Mouse (Mus musculus) c-Kit-positive CD71-positive TER-119-negative erythroid progenitor cells, embryonic 14.5 days (primary cell): Measurements from ENCODE around the gene Plpp2.

Source experiments
- DNase-seq: peaks from one replicate; pipeline ENCODE4 v3.0.0-alpha.2; 2013; ENCODE audit warnings: low read depth

Gene Plpp2

DNA sequence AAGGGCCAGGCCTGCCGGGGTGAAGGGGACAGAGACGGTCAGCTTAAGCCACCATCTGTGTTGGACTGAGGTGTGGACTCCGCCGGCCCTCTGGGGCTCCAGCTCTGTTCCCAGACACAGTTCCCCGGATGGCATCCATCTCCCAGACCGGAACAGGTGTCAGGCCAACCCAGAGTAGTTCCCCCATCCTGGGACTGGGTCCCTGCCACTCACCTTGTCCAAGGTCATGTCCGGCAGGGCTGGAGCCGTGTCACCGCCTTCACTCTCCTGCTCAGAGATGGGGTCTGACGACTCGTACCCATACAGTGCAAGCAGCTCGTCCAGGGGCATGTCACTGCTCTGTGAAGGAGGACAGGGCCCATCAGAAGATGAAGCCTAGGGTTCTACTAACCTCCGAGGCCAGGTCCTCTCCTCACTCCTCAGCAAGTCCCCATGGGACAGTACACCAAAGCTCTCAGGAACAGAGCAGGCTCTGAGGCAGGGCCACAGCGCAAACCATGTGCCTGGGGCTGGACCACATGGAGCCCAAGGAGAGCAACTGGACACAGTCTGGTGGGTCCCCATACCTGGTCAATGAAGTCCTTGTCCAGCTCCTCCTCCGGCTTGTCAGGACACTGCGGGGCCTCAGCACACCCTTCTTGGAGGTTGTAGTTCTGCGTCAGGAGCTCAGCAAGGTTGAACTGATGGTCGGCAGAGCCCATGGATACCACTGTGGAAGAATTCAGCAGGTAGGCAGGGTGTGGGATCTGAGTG lies 15.6 kb upstream of the Plpp2 start:
- no peak for DNase-seq

DNA sequence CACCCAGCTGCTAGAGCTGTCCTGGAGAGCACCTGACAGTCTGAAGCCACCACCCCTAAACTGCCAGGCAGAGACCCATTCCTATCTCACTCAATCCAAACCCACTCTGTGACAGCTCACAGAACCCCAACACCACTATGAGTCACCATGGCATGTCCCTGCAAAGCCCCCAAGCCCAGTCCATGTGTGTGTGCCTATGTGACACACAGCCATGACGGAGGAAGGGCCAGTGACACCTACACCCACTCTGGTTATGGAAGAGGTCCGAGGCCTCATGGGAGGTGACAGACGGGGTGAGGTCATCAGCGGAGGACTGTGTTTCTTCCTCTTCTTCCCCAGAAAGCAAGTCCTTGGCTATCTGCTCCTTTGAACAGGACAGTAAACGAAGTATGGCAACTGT lies 14.9 kb upstream of the Plpp2 start:
- DNase-seq = no peak

DNA sequence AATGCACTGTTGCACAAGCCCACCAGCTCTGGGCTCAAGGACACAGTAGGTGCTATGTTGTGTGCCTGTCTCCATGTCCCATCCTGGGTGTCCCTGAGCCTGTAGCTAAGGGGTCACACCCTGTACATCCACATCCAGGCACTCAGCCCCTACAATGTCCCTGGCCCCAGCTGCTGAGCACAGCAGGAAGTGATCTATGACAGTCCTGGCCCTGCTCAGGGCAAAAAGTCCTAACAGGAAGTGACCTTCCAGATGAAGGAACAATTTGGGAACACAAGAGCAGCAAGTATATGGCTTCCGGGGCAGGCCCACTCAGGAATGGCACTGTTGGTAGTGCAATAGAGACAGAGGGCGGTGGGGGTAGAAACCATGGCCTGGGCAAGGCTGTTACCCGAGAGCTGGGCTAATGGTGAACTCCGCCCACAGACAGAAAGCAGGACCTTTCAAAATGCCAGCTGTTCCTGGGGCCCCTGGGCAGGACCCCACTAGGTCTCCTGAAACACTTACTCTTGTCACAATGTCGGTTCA lies 13.6 kb upstream of the Plpp2 start:
- DNase-seq = no peak

DNA sequence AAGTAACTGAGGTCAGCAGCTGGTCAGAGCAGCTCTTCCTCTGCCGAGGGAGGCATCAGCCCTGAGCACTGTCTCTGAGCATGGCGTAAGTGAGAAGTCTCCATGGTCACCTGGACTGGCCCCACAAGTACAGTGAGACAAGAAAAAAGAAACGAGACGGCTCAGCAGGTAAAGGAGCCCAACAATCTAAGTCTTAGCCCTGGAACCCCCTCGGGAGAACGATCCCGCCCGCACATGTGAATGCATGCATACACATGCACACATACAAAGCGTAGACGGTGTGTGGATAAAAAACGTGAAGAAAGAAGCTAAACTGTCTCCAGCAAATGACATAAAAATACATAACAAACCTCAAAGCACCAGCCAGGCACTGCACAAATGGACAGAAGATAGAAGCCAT lies 12.9 kb upstream of the Plpp2 start:
- no peak for DNase-seq

- no peak for DNase-seq
These were observed 12.3 kb upstream of the Plpp2 start for GRCm38 (mm10) chr10:79545891-79546290.

- no peak for DNase-seq
These were observed 11.0 kb upstream of the Plpp2 start for GRCm38 (mm10) chr10:79544631-79545030.

GRCm38 (mm10) chr10:79543884-79544597 lies 10.4 kb upstream of the Plpp2 start:
- DNase-seq = no peak

DNA sequence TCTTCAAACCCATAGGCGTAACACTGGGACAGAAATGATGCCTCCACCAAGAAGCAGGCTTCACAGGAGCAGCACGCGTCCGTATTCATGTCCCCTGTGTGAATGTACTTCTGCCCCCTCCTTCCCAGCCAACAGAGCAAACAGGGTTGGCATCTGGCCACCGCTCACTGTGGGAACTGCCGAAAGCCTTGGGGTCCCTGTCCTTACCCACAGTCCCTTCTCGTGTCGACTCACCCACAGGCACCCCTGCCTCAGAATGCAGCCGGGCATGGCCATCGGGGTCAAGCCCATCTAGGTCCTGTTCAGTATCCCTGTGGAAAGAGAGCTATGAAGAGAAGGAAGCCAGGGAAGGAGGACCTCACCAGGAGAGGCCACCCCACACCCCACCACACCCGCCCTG lies 8.6 kb upstream of the Plpp2 start:
- DNase-seq = no peak

GRCm38 (mm10) chr10:79541522-79541921 lies 7.9 kb upstream of the Plpp2 start:
- no peak for DNase-seq

GRCm38 (mm10) chr10:79540746-79541145 lies 7.2 kb upstream of the Plpp2 start:
- no peak for DNase-seq

GRCm38 (mm10) chr10:79539701-79540495 lies 6.3 kb upstream of the Plpp2 start:
- no peak for DNase-seq

DNA sequence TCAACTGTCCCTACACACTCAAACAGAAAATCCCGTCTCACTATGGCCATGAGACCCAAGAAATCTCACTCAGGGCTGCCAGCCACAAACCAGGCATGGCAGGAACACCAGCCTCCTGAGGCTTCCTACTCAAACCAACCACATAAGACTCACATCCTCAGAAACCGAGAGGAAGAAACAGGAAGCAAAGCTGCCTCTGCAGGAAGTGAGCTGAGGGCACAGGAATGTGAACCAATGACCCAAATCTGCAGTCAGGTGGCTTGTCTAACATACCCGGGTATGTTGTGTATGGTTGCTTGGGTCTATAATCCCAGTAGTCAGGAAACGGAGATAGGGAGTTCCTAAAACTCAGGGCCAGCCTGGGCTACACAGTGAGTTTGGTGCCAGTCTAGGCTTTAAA lies 5.3 kb upstream of the Plpp2 start:
- DNase-seq = no peak

DNA sequence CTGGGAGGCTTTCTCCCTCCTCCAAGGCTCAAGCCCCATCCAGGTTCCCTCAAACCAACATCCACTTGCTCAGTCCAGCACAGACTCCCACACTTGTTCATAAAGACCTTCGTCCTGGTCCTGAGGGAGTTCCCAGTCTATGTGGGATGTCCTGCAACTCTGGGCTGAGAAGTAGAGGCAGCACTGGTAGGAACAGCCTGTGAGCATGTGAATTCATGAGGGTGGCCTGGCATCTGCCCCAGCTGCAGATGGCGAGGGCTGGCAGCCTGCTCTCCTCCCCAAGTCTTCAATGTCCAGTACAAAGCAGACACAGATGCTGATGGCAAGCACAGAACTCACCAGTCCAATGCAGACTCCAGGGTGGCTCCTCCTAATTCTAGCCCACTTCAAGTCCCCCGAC lies 4.7 kb upstream of the Plpp2 start:
- DNase-seq = no peak

- no peak for DNase-seq
These were observed 4.2 kb upstream of the Plpp2 start for GRCm38 (mm10) chr10:79537781-79538180.

- no peak for DNase-seq
These were observed 3.7 kb upstream of the Plpp2 start for GRCm38 (mm10) chr10:79537271-79537670.

DNA sequence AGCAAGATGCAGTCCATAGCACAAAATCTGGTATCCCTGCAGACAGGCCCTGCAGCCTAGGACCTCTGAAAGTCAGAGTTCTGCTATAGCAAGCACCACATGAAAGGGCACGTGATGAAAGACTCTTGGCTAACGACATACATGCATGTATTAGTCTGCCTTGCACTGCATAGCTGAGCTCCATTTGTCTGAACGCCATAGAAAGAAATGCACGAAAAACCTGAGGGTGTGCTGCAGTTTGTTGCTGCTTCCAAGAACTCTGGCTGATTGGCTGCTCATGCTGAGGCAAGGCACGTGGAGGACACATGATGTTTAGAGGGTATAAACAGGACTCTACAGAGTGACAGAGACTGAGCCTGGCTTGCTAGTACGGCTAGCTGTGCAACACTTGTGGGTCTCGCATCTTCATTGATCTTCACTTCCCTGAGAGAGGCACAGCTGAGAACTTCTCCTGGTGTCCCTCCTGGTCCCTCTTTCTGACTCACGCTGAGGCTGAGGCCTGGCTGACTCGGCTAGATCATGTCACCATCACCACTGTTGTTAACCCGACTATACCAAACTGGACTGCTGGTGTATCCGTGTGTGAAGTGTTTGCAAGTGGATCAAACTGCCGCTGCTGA lies 3.0 kb upstream of the Plpp2 start:
- no peak for DNase-seq

DNA sequence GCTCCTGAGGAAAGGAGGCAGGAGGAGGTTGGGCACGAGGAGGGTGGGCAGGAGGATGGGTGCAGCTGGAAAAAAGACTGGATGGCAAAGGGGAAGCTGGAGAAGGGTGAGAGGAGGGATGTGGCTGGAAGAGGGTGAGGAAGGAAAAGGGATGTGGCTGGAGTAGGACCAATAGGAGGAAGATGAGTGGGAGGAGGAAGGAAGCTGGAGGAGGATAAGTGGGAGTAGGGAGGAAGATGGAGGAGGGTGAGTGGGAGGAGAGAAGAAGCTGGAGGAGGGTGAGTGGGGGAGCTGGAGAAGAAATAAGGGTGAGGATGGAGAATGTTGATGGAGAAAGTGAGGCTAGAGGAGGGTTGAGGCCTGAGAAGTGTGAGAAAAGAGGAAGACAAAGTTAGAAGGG lies 1.8 kb upstream of the Plpp2 start:
- DNase-seq = no peak

GRCm38 (mm10) chr10:79534426-79534825 lies 830 bp upstream of the Plpp2 start:
- DNase-seq = no peak

DNA sequence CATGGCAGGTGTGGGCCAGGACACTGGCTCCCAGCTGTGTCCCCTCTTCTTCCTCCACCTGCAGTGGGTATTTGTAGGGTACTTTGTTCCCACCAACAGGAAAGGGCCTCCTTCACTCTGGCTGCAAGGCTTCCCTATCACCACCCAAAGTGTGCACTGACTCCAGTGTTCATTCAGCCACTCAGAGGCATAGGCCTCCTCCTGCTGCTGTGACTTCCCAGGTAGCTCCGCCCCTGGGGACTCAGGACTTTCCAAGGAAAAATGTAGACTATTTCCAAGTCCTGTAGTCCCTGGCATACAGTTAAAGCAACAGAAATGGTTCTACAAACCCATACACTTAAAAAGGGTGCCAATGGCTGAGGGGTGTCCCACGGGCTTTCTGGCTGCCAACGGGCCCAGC lies 918 bp downstream of the Plpp2 start:
- DNase-seq = no peak

DNA sequence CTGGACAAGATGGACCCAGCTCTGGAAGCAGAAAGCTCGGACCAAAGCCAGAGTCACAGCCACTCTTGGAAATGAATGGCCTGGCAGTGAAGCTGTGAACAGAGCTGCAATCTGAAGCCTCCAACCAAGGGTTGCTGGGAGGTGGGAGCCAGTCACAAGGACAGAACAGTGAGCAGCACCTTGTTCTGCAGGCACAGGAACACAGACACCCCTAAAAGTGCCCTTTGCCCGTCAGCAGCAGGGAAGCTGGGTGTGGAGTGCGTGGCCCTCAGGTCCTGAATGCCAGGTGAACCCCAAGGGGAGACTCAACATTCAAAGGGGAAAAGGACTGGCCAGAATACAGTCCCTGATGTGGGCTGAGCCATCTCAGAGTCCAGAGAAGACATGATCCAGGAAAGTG lies 2.0 kb downstream of the Plpp2 start:
- DNase-seq = no peak

DNA sequence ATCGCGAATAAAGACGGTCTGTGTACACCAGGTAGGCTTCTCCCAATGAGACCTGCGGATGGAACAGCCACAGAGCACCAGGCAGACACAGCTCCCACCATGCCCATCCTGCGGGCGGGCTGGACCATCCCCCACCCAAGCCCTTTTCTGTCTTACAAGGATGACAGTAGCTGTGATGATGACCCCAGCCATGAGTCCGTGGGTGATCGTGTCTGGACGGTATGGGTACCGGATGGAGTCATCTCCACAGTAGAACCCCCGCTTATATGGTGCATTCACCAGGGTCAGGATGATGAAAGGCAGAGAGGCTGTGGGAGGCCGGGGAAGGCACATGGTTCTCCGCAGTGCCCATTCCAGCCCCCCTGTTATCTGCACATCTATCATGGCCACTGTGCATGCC lies 2.9 kb downstream of the Plpp2 start:
- DNase-seq = no peak

GRCm38 (mm10) chr10:79530241-79530640 lies 3.4 kb downstream of the Plpp2 start:
- no peak for DNase-seq
